Mouse (Mus musculus) ES-E14 (cell line): ENCODE measurements around the gene Clint1. TPM values are rescaled to one million over a fixed set of nuclear protein-coding genes. Genes with fewer than 3 reads are reported as not detected.
A peak's percentile ranks its signal among the peaks of the same experiment; 100 is the strongest.

Experiments used
- DNase-seq: peaks from one replicate; pipeline ENCODE4 v3.0.0-alpha.2; 2013; ENCODE audit warnings: low read depth, low spot score
- H3K27ac ChIP-seq: 2 replicates; pipeline ENCODE4 v1.5.1; 2012; ENCODE audit warnings: low read depth, mild to moderate bottlenecking, low read length, moderate library complexity, mixed read lengths; ENCODE audit not compliant: poor library complexity, insufficient read depth, severe bottlenecking
- H3K36me3 ChIP-seq: 2 replicates; pipeline ENCODE4 v1.6.1; 2012; ENCODE audit warnings: mild to moderate bottlenecking, low read length, moderate library complexity, mixed read lengths; ENCODE audit not compliant: control insufficient read depth, poor library complexity, insufficient read depth, severe bottlenecking
- H3K4me1 ChIP-seq, 2 experiments: fragments of 150-350 bp in 1 of 2; sonication (generic) in 1 of 2; 2 replicates each; pipeline ENCODE4 v1.6.1; 2012; ENCODE audit warnings: low read length in 2 of 2, mild to moderate bottlenecking in 1 of 2, mixed read lengths in 1 of 2; ENCODE audit not compliant: control insufficient read depth in 2 of 2, insufficient read depth in 2 of 2, poor library complexity in 1 of 2
- H3K4me3 ChIP-seq, 2 experiments: fragments of 150-350 bp in 1 of 2; sonication (generic) in 1 of 2; 2 replicates each; pipeline ENCODE4 v1.5.1; 2012; ENCODE audit warnings: low read length in 2 of 2, low read depth in 1 of 2, mild to moderate bottlenecking in 1 of 2, mixed read lengths in 1 of 2; ENCODE audit not compliant: insufficient read depth in 1 of 2, poor library complexity in 1 of 2, severe bottlenecking in 1 of 2
- H3K9ac ChIP-seq: 2 replicates; pipeline ENCODE4 v1.6.1; 2012; ENCODE audit warnings: low read depth, mild to moderate bottlenecking, low read length, mixed read lengths; ENCODE audit not compliant: poor library complexity, insufficient read depth, severe bottlenecking
- H3K9me3 ChIP-seq: fragments of 150-350 bp; sonication (generic); 2 replicates; pipeline ENCODE4 v1.6.1; 2012; ENCODE audit warnings: low read depth, mild to moderate bottlenecking, low read length; ENCODE audit not compliant: control insufficient read depth, insufficient read depth
- CHD2 ChIP-seq: IDR thresholded peaks from 2 replicates; pipeline ENCODE4 v1.6.1; 2014; ENCODE audit warnings: mild to moderate bottlenecking, low read depth, low read length, inconsistent platforms
- HCFC1 ChIP-seq: IDR thresholded peaks from 2 replicates; pipeline ENCODE4 v1.6.1; 2012; ENCODE audit warnings: low read length, inconsistent platforms, borderline replicate concordance; ENCODE audit not compliant: insufficient read depth
- MAFK ChIP-seq: IDR thresholded peaks from 2 replicates; pipeline ENCODE4 v1.6.1; 2014; ENCODE audit warnings: mild to moderate bottlenecking, low read depth, low read length, inconsistent platforms; ENCODE audit not compliant: insufficient read depth
- ZC3H11A ChIP-seq: IDR thresholded peaks from 2 replicates; pipeline ENCODE4 v1.6.1; 2012; ENCODE audit warnings: low read depth, mild to moderate bottlenecking, inconsistent platforms, low read length, borderline replicate concordance
- ZNF384 ChIP-seq: IDR thresholded peaks from 2 replicates; pipeline ENCODE4 v1.6.1; 2012; ENCODE audit warnings: low read depth, low read length, inconsistent platforms
- in situ Hi-C, 2 experiments: fragments of 600-800 bp; cut with MboI; formaldehyde crosslinking; loops; one replicate each; pipeline ENCODE4 v1.15.1; 2025; ENCODE audit warnings: low sequenced_read_pairs in 2 of 2, inconsistent platforms in 1 of 2; ENCODE audit not compliant: unreplicated experiment in 2 of 2
- total RNA-seq: library from RNA; depleted of rRNA; stranded (reverse); fragments of 300-350 nt; gene quantifications from 2 replicates; pipeline ENCODE4 v1.2.3, GENCODE M21; 2012

Clint1 gene
- total RNA-seq, 1 experiment, result 40.7 TPM

DNA sequence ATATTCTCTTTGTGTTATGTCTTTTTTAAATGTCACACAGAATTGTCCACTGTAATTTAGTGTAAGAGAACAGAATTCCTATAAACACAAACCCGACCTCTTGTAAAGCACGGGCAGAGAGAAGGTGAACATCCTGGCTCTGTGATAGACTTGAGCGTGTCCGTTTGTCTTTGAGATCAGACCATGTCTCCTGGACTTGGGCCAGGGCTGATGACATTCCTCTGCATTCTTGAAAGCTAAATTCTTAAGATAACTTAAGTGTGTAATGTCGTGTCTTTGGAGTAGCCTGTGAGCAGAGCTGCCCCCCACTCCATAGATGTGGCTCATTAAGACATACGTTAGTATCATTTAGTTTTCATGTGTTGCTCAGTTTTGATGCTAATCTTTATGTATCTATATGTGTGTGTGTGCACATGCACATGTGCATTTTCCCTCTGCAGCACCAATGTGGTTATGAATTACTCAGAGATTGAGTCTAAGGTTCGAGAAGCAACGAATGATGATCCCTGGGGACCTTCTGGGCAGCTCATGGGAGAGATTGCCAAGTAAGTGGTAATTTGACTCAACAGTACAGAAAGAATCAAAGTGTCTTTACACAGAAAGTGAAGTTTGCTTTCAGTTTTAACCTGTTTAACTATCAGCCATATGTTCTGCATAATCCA lies 31.6 kb downstream of the Clint1 start:
- in situ Hi-C loops, result no loop called here
- H3K9me3 ChIP-seq, result no peaks in the 10 kb centered on the region
- TF ChIP-seq ZC3H11A (no peak), HCFC1 (no peak), CHD2 (no peak), MAFK (no peak), ZNF384 (no peak)
- H3K4me1 ChIP-seq, result peaks cover 8 to 11% of the 10 kb centered on the region in 2 experiments; a peak in 3 of 4 replicates
- H3K9ac ChIP-seq, result no peak overlapping the region
- no peak overlapping the region for H3K4me3 ChIP-seq
- DNase-seq, result no peak
- no peak overlapping the region for H3K27ac ChIP-seq
- H3K36me3 ChIP-seq, result no peaks in the 10 kb centered on the region

GRCm38 (mm10) chr11:45884029-45884428 lies 32.2 kb downstream of the Clint1 start:
- Histone ChIP-seq H3K9me3 (no peaks in the 10 kb centered on the region), H3K36me3 (peaks cover 3% of the 10 kb centered on the region; the same call in 1 of the 2 replicates), H3K4me1 (peaks cover 8 to 11% of the 10 kb centered on the region in 2 experiments; a peak in 3 of 4 replicates), H3K4me3 (no peak overlapping the region), H3K9ac (no peak overlapping the region), H3K27ac (no peak overlapping the region)
- peak; percentile 59; the same call in 1 of the 2 replicates for TF ChIP-seq ZNF384
- no peak for TF ChIP-seq CHD2
- in situ Hi-C loops, result no loop called here
- DNase-seq, result peak; percentile 43

DNA sequence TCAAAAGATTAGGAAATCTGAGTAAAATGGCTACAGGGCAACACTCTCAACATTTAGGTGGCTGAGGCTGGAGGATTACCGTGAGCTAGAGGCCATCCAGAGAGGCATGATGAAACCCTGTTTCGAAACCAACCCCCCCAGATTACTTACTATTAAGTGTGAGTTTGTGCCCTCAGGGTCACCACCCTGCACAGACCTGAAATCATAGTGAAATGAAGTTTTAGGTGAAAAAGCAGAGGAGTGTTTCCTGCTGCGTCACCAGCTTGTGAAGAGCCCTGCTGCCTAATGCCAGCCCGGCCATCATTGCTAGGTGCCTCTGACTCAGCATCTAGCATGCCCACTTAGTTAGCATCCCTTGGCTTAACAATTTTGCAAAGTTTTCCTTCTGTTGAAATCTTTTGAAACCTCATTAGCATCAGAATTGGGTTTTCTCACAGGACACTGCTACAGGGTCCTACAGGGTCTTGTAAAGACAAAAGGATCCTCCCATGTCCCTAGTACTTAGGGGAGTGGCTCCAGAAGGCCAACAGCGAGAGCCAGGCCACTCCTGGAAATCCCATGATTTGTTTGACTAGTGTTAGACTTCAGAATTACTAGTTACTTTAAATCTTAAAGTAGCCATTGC lies 33.9 kb downstream of the Clint1 start:
- Histone ChIP-seq H3K9ac (no peak overlapping the region), H3K36me3 (peaks cover 11% of the 10 kb centered on the region; the same call in 1 of the 2 replicates), H3K4me1 (peaks cover 8 to 11% of the 10 kb centered on the region in 2 experiments; a peak in 3 of 4 replicates), H3K27ac (no peak overlapping the region), H3K4me3 (no peak overlapping the region), H3K9me3 (no peaks in the 10 kb centered on the region)
- TF ChIP-seq HCFC1 (no peak), ZC3H11A (no peak), MAFK (0 out of 2 replicates have a peak, but pooled peaks have one; percentile 27)
- DNase-seq, result peak; percentile 17
- in situ Hi-C loops, result no loop called here

DNA sequence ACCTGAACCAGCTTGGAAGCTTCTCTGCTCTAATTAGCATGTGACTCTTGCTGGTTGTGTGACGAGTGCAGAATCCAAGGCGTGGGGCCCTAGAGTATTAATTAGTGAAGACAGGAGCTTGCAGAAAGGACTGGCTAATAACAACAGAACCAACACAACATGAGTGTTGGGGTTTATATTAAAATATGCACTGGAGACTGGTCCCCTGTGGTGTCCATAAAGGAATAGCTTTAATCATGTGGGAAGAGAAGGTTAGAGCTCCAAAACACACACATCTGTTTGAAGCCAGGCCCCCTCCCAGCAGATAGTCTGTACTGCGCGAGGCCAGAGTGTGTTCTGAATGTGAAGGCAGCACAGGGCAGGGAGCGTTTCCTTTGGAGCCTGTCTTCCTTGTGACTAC lies 34.7 kb downstream of the Clint1 start:
- no peak for TF ChIP-seq HCFC1
- TF ChIP-seq ZNF384, result no peak
- TF ChIP-seq CHD2, result no peak
- TF ChIP-seq ZC3H11A, result no peak
- no peak for TF ChIP-seq MAFK
- no peak for DNase-seq
- Histone ChIP-seq H3K9me3 (no peaks in the 10 kb centered on the region), H3K27ac (no peak overlapping the region), H3K36me3 (peaks cover 13% of the 10 kb centered on the region; the same call in 1 of the 2 replicates), H3K4me1 (peaks cover 8 to 11% of the 10 kb centered on the region in 2 experiments; a peak in 3 of 4 replicates), H3K4me3 (no peak overlapping the region), H3K9ac (no peak overlapping the region)
- in situ Hi-C loops, result no loop called here
